Mouse (Mus musculus) lung, postnatal 0 days (tissue): ENCODE measurements at regions not wholly inside any gene's neighbourhood (a gene's known extent, or its start where the extent isn't known, plus 50 kb on each side); places are given as distances from the start of the nearest gene placed in this dataset.

Experiments
- ATAC-seq: fragments of 200-750 bp; cut with Nextera tagmentation; 2 replicates; pipeline ENCODE4 v1.8.0; 2017; ENCODE audit warnings: moderate library complexity
- DNase-seq: peaks from one replicate; pipeline ENCODE4 v3.0.0-alpha.2; 2016; ENCODE audit warnings: low spot score
- H3K27ac ChIP-seq: fragments of 300-500 bp; sonication (generic); 2 replicates; pipeline ENCODE4 v1.5.1; 2014; ENCODE audit warnings: antibody characterized with exemption, mild to moderate bottlenecking, low read length, mixed read lengths
- H3K27me3 ChIP-seq: fragments of 300-500 bp; sonication (generic); replicated peaks from 2 replicates; pipeline ENCODE4 v1.6.1; 2014; ENCODE audit warnings: low read length, mixed read lengths; ENCODE audit not compliant: insufficient read depth
- H3K36me3 ChIP-seq: fragments of 300-500 bp; sonication (generic); 2 replicates; pipeline ENCODE4 v1.6.1; 2014; ENCODE audit warnings: low read length, mixed read lengths; ENCODE audit not compliant: insufficient read depth
- H3K4me1 ChIP-seq: fragments of 300-500 bp; sonication (generic); 2 replicates; pipeline ENCODE4 v1.6.1; 2014; ENCODE audit warnings: antibody characterized with exemption, low read depth, low read length, mixed read lengths; ENCODE audit not compliant: insufficient read depth
- H3K4me2 ChIP-seq: fragments of 300-500 bp; sonication (generic); replicated peaks from 2 replicates; pipeline ENCODE4 v1.6.1; 2014; ENCODE audit warnings: low read depth, mild to moderate bottlenecking, low read length, moderate library complexity, mixed read lengths
- H3K4me3 ChIP-seq: fragments of 300-500 bp; sonication (generic); 2 replicates; pipeline ENCODE4 v1.5.1; 2014; ENCODE audit warnings: low read depth, low read length
- H3K9ac ChIP-seq: fragments of 300-500 bp; sonication (generic); replicated peaks from 2 replicates; pipeline ENCODE4 v1.6.1; 2014; ENCODE audit warnings: low read depth, mild to moderate bottlenecking
- H3K9me3 ChIP-seq: fragments of 300-500 bp; sonication (generic); 2 replicates; pipeline ENCODE4 v1.6.1; 2016; ENCODE audit warnings: low read length, mixed read lengths
- CTCF ChIP-seq: IDR thresholded peaks from 2 replicates; pipeline ENCODE4 v1.5.1; 2016; ENCODE audit warnings: antibody characterized with exemption, mild to moderate bottlenecking
- EP300 ChIP-seq: IDR thresholded peaks from 2 replicates; pipeline ENCODE4 v1.6.1; 2016; ENCODE audit warnings: antibody characterized with exemption, mild to moderate bottlenecking, control low read depth
- WGBS: fragments of 180-500 bp; shearing (Covaris S2); extraction: QIAGEN DNeasy Blood & Tissue Kit; methylation state at CpG from one replicate; pipeline ENCODE4 v1.1.7; 2014; 5-methylcytosine and 5-hydroxymethylcytosine counted together

GRCm38 (mm10) chr6:66344848-66345247 is 190.3 kb upstream of the Mad2l1 start:
- Histone ChIP-seq H3K4me2 (no peak overlapping the region), H3K27ac (no peak overlapping the region), H3K4me3 (no peak overlapping the region), H3K4me1 (no peaks in the 10 kb centered on the region), H3K27me3 (no peaks in the 10 kb centered on the region), H3K9me3 (no peaks in the 10 kb centered on the region), H3K9ac (no peak overlapping the region), H3K36me3 (no peaks in the 10 kb centered on the region)
- DNase-seq (no peak), ATAC-seq (no peak)
- 73% methylated on average over 2 of the region's 2 CpGs for WGBS
- TF ChIP-seq EP300 (no peak), CTCF (no peak)

- no peak for DNase-seq
- Histone ChIP-seq H3K27ac (no peak overlapping the region), H3K4me3 (no peak overlapping the region), H3K4me1 (no peaks in the 10 kb centered on the region), H3K27me3 (no peaks in the 10 kb centered on the region), H3K9me3 (no peaks in the 10 kb centered on the region), H3K9ac (no peak overlapping the region), H3K36me3 (no peaks in the 10 kb centered on the region), H3K4me2 (no peak overlapping the region)
- WGBS, result 85% methylated on average over 2 of the region's 2 CpGs
- TF ChIP-seq EP300 (no peak), CTCF (no peak)
- no peak for ATAC-seq
Measured at GRCm38 (mm10) chr6:66347356-66347755, 187.8 kb upstream of the Mad2l1 start.

- Histone ChIP-seq H3K4me1 (no peaks in the 10 kb centered on the region), H3K9ac (no peak overlapping the region), H3K4me3 (no peak overlapping the region), H3K27ac (no peak overlapping the region), H3K36me3 (no peaks in the 10 kb centered on the region), H3K27me3 (no peaks in the 10 kb centered on the region), H3K9me3 (no peaks in the 10 kb centered on the region), H3K4me2 (no peak overlapping the region)
- 49% methylated on average over 3 of the region's 3 CpGs for WGBS
- no peak for DNase-seq
- no peak for TF ChIP-seq EP300
- no peak for TF ChIP-seq CTCF
- no peak for ATAC-seq
Measured at GRCm38 (mm10) chr6:66361130-66361529, 174.1 kb upstream of the Mad2l1 start.

GRCm38 (mm10) chr6:66367263-66367662 is 167.9 kb upstream of the Mad2l1 start:
- Histone ChIP-seq H3K27me3 (no peaks in the 10 kb centered on the region), H3K4me2 (no peak overlapping the region), H3K9ac (no peak overlapping the region), H3K36me3 (no peaks in the 10 kb centered on the region), H3K9me3 (no peaks in the 10 kb centered on the region), H3K4me3 (no peak overlapping the region), H3K27ac (no peak overlapping the region), H3K4me1 (no peaks in the 10 kb centered on the region)
- ATAC-seq (peak; percentile 33; the same call in 1 of the 2 replicates), DNase-seq (peak; percentile 58)
- TF ChIP-seq EP300, result no peak
- TF ChIP-seq CTCF, result no peak

- no peak for ATAC-seq
- Histone ChIP-seq H3K4me2 (no peak overlapping the region), H3K27ac (no peak overlapping the region), H3K9me3 (no peaks in the 10 kb centered on the region), H3K4me1 (no peaks in the 10 kb centered on the region), H3K27me3 (no peaks in the 10 kb centered on the region), H3K36me3 (no peaks in the 10 kb centered on the region), H3K4me3 (no peak overlapping the region), H3K9ac (no peak overlapping the region)
- no peak for DNase-seq
- TF ChIP-seq CTCF (peak; percentile 17; the same call in 1 of the 2 replicates), EP300 (no peak)
- 27% methylated on average over 1 of the region's 1 CpGs for WGBS
Measured at GRCm38 (mm10) chr6:66381279-66381934, 153.8 kb upstream of the Mad2l1 start.

GRCm38 (mm10) chr6:66382347-66383010 is 152.7 kb upstream of the Mad2l1 start:
- no peaks in the 10 kb centered on the region for H3K9me3 ChIP-seq
- no peak overlapping the region for H3K9ac ChIP-seq
- no peak for TF ChIP-seq CTCF
- no peak for TF ChIP-seq EP300
- DNase-seq (no peak), ATAC-seq (no peak)
- no peaks in the 10 kb centered on the region for H3K4me1 ChIP-seq
- no peak overlapping the region for H3K4me3 ChIP-seq
- WGBS, result 88% methylated on average over 2 of the region's 2 CpGs
- no peaks in the 10 kb centered on the region for H3K36me3 ChIP-seq
- H3K4me2 ChIP-seq, result no peak overlapping the region
- H3K27ac ChIP-seq, result no peak overlapping the region
- no peaks in the 10 kb centered on the region for H3K27me3 ChIP-seq
